Mouse (Mus musculus): ENCODE data around the gene Calhm6. TPM values are rescaled to one million over a fixed set of nuclear protein-coding genes. Genes with fewer than 3 reads are reported as not detected.

The Calhm6 gene
- polyA plus RNA-seq, 1 experiment, result 4.4 TPM

DNA sequence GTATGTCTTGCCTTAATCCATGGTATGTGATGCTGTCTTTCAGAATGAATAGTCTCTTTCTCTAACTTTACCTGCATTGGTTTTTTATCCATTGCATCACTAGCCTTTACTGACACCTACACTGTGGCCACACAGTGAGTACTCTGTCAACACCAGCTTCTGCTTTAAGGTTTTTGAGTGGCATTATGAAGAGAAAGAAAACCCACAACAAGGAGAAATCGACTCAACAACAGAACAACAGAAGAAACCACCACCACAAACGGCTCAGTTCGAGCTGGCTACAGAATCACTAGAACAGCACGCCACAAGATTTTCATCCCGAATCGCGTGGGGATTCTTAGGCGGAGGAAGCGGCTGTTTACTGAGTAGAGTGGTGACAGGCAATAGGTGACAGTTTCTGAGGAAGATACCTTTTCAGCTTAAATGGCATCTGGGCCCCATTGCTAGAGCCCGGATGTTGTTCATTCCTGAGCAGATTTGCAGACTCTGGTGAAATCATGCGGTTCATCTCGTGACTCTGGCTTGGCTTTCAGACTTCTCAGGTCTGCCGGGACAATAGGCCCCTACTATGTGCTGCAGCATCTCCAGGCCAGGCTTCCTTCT, 16.8 kb downstream of the Calhm6 start:
- DNase-seq (ENCODE audit: low read depth), result no peak

DNA sequence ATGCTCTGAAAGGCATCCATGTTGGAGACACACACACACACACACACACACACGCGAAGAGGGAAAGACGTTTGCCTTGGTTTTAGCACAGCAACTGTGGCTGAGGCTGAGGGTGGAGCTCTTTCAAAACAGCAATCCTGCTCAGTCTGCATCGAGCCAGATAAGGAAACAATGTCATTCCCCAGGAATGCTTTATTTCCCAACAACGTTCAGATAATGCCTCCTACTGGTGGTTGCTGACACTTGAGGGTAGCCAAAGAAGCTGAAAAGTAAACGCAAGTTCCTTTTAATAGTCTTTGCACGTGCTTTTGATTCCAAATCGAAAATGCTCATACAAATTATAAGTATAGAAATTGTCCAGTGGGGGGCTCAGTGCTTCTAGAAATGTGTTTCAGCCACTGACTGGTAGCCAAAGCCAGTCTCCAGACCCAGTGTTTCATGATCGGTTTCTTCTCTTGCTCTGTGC, 31.3 kb downstream of the Calhm6 start, which contains the start of gene Calhm5:
Calhm5 (minus strand) TSS at position 102 of the 466 bp plus-strand sequence.
- DNase-seq (ENCODE audit: low read depth), result no peak

DNA sequence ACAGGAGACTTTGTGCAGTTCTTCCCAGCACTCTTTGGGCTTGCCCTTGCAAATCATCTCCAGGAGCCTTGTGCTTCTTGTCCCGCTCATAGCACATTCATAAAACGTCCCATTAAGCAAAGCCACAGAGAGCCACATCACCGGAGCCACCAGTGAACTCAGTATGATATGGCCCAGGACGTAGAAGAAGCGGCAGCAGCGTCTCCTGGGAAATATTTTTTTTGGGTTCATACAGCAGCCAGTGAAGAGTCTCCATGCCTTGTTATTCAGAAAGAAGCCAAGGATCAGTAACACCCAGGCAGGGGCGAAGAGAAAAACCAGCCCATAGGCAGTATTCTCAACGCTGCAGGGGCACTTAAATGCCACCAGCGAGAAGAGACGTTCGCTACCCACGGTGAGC, 31.8 kb downstream of the Calhm6 start:
- no peak for DNase-seq (ENCODE audit: low read depth)

DNA sequence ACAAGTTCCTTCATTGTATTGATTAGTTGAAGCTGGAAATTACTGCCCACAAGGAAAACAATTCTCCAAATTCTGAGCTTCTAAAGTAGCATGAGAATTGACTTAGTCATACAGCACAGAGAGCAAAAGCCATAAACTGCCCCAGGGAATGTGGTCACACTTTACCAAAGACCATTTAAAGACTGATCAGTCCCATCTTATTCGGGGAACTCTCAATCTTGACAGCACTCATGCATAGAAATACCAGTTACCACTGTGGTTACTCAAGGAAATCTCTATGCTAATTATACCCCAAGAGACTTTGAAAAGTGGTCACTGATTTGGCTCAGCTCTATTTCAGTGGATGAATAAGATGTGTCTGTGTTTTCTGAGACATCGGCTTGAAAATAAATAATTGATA, 32.6 kb downstream of the Calhm6 start:
- no peak for DNase-seq (ENCODE audit: low read depth)

DNA sequence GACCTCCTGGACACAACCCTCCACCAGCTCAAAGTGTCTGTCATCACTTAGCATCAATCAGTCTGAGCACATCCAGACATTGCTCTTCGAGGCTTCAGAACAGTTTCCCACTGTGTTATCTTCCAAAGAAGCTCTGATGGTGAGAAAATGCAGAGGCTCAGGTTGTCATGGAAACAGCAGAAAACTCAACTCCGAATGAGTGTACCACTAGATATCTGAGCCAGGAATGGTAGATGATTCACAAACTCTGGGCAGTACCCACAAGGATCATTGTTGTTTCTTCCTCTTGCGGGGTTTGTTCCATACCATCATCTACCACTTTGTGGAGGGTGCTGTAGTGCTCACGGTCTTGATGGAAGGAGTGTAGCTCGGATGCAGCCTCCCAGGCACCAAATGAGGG, 35.9 kb downstream of the Calhm6 start:
- DNase-seq (ENCODE audit: low read depth), result no peak

DNA sequence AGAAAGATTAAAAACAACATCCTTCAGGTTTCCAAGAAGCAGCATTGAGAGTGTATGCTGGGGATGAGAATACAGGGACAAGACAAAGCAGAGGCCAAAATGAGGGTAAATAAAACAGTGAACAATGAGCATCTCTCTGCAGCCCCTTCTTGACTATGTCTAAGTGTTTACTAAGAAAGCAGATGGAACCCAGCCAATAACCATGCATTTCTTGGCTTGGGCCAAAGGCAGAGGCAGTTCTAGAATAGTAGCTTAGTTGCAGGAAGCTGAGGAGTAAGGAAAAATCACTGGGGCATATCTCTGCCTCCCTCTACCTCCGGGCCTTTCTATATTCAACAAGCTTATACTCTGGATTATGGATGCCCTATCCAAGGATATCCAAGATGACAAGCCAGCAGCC, 37.3 kb downstream of the Calhm6 start:
- DNase-seq (ENCODE audit: low read depth), result no peak

DNA sequence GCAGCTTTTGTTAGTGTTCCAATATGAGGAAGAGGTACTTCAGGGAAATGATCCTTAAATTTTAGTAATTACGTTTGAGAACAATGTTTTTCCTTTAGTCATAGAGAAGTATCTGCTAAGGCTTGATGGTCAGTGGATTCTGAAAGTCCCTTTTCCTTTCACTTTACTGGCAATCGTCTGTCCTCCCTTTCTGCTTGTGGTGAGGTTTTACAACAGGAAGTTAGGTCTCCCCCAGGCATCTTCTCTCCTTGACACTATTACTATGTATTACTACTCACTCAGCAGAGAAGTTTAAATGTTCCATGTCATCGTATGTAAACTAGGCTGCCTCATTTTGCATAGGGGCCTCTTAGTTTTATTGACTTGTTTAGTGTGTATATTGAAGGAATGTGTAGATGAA, 38.3 kb downstream of the Calhm6 start:
- no peak for DNase-seq (ENCODE audit: low read depth)

DNA sequence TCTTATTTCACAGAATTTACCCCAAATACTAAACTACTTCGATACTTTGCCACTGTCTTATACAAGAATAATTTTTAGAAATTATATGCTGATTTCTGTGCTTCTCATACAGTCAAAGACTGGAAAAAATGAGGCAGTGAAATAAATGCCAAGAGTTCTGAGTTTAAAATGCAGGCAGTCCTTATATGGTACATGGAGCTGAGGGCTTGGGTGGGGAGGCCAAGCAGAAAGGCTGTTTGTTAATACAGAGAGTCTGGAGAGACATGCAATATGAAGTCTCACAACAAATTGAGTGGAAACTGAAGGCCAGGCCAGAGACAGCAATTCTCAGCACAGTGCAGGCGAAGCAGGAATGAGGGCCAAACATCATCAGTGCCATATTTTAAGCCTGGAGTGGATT, 39.3 kb downstream of the Calhm6 start:
- DNase-seq (ENCODE audit: low read depth), result no peak

DNA sequence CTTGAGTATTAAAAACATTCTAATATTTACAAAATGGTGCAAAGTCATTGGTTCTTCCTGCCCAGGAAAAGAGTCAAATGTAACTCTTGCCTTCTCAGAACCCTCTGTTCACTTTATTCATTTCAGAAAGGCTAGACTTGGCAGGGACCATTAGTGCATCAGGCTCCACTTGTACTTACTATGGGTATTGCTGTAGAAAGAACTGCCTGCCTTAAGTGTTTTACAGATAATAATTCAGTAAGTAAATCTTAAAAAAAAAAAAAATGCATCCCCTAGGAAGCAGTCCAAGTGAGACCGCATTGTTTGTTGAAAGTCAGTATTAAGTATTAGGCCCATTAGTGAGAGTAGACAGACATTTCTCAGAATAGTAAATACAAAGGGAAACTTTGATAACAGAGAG, 41.3 kb downstream of the Calhm6 start:
- DNase-seq (ENCODE audit: low read depth), result no peak

Other genes starting within 250 kb of the Calhm6 start
- 0.41 and 1.1 TPM in 2 replicates for gene Rsph4a, start 222.9 kb downstream of the Calhm6 start, polyA plus RNA-seq (2012; rRNA removed)
- 5.9 and 6.6 TPM in 2 replicates for gene Zup1, start 176.7 kb downstream of the Calhm6 start, polyA plus RNA-seq (2012; rRNA removed)
- 26.3 and 26.9 TPM in 2 replicates for gene Rwdd1, start 108.4 kb downstream of the Calhm6 start, polyA plus RNA-seq (2012; rRNA removed)
- not detected in 2 replicates for gene Trappc3l, start 90.4 kb downstream of the Calhm6 start, polyA plus RNA-seq (2012; rRNA removed)
- not detected in 2 replicates for gene Calhm4, start 83.7 kb downstream of the Calhm6 start, polyA plus RNA-seq (2012; rRNA removed)
- gene Calhm5, start 31.5 kb downstream of the Calhm6 start, polyA plus RNA-seq (2012; rRNA removed), result 0.47 and 0.50 TPM in 2 replicates
- gene Dse, start 79.7 kb upstream of the Calhm6 start, polyA plus RNA-seq (2012; rRNA removed), result 15.6 and 23.2 TPM in 2 replicates
- gene Tspyl1, start 154.2 kb upstream of the Calhm6 start, polyA plus RNA-seq (2012; rRNA removed), result 28.5 and 33.6 TPM in 2 replicates
- 5.3 and 6.4 TPM in 2 replicates for gene Tspyl4, start 169.5 kb upstream of the Calhm6 start, polyA plus RNA-seq (2012; rRNA removed)